Mouse (Mus musculus) heart, embryonic 13.5 days (tissue): Measurements from ENCODE around the gene Upp1. TPM values are rescaled to one million over a fixed set of nuclear protein-coding genes. Genes with fewer than 3 reads are reported as not detected.

Experiments
- ATAC-seq: fragments of 200-750 bp; cut with Nextera tagmentation; 2 replicates; pipeline ENCODE4 v1.8.0; 2017; ENCODE audit warnings: moderate TSS enrichment; ENCODE audit not compliant: insufficient number of reproducible peaks, low FRiP score, low TSS enrichment; ENCODE audit errors: extremely low read depth
- H3K27ac ChIP-seq: fragments of 300-500 bp; sonication (generic); replicated peaks from 2 replicates; pipeline ENCODE4 v1.5.1; 2015; ENCODE audit warnings: moderate library complexity, mild to moderate bottlenecking, inconsistent platforms
- H3K27me3 ChIP-seq: fragments of 300-500 bp; sonication (generic); replicated peaks from 2 replicates; pipeline ENCODE4 v1.6.1; 2015; ENCODE audit warnings: mild to moderate bottlenecking, inconsistent platforms
- H3K36me3 ChIP-seq: fragments of 300-500 bp; sonication (generic); 2 replicates; pipeline ENCODE4 v1.6.1; 2015; ENCODE audit warnings: mild to moderate bottlenecking, inconsistent platforms
- H3K4me1 ChIP-seq: fragments of 300-500 bp; sonication (generic); 2 replicates; pipeline ENCODE4 v1.6.1; 2015; ENCODE audit warnings: inconsistent platforms
- H3K4me2 ChIP-seq: fragments of 300-500 bp; sonication (generic); 2 replicates; pipeline ENCODE4 v1.6.1; 2015; ENCODE audit warnings: inconsistent platforms, mild to moderate bottlenecking, moderate library complexity
- H3K4me3 ChIP-seq: fragments of 300-500 bp; sonication (generic); 2 replicates; pipeline ENCODE4 v1.5.1; 2015; ENCODE audit warnings: moderate library complexity, mild to moderate bottlenecking, inconsistent platforms
- H3K9ac ChIP-seq: fragments of 300-500 bp; sonication (generic); 2 replicates; pipeline ENCODE4 v1.6.1; 2015; ENCODE audit warnings: inconsistent platforms, mild to moderate bottlenecking, moderate library complexity
- H3K9me3 ChIP-seq: fragments of 300-500 bp; sonication (generic); 2 replicates; pipeline ENCODE4 v1.6.1; 2016; ENCODE audit warnings: inconsistent platforms
- WGBS: fragments of 180-500 bp; shearing (Covaris S2); methylation state at CpG from one replicate; pipeline ENCODE4 v1.1.7; 2015; ENCODE audit warnings: mixed read lengths; 5-methylcytosine and 5-hydroxymethylcytosine counted together
- polyA plus RNA-seq: library from polyadenylated mRNA; unstranded; fragments of >200 nt; fragmentation: Nextera tagmentation; extraction: Ambion mirVana; gene quantifications from 2 replicates; pipeline ENCODE4 v1.2.1, GENCODE M21; 2015

Upp1 gene
- polyA plus RNA-seq, 1 experiment from 2014 or later: 37.8 TPM

DNA sequence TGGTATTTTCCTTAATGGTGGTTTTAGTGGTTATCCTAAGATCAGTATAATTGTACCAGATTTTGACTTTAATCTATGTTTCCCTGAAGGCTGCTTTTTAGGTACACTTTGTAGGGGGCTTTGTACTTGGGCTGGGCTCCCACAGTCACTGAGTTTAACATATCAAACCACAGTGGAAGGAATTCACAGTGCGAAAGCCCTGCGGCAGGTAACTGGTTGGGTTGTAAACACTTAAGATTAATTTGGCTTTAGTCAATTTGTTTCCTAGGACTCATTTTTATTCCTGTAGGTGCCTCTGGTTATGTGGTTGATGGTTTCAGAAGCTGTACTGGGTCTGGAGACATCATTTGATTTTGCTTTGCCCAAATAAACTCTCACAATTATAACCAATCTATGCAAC is 49.4 kb downstream of the Upp1 start:
- ATAC-seq: no peak
- Histone ChIP-seq H3K27ac (no peak overlapping the region), H3K9ac (no peak overlapping the region), H3K4me1 (no peaks in the 10 kb centered on the region), H3K4me2 (no peak overlapping the region), H3K4me3 (no peak overlapping the region), H3K36me3 (no peaks in the 10 kb centered on the region), H3K9me3 (no peaks in the 10 kb centered on the region), H3K27me3 (no peaks in the 10 kb centered on the region)
- WGBS: 89% methylated on average over 2 of the region's 2 CpGs

DNA sequence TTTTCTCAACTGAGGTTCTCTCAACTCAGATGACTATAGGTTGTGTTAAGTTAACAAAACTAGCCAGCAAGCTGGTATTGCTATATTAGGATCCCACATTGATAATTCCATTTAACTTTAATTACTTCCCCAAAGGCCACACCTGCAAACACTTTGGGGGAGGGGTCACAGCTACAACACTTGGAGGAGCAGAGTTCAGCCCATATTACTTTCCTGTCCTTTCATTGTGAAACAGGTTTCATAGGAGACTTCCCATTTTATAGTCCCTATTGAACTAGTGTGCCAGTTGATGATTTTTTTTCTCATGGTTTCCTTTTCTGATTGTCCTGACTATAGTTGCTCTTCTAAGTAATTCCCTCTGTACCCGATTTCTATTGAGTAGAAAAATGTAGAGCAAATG is 63.6 kb downstream of the Upp1 start:
- H3K9ac ChIP-seq: no peak overlapping the region
- no peak overlapping the region for H3K4me2 ChIP-seq
- H3K4me3 ChIP-seq: no peak overlapping the region
- H3K36me3 ChIP-seq: no peaks in the 10 kb centered on the region
- no peaks in the 10 kb centered on the region for H3K9me3 ChIP-seq
- no peak overlapping the region for H3K27ac ChIP-seq
- no peaks in the 10 kb centered on the region for H3K27me3 ChIP-seq
- WGBS: 66% methylated on average over 1 of the region's 1 CpGs
- no peak for ATAC-seq
- H3K4me1 ChIP-seq: no peaks in the 10 kb centered on the region

Other genes starting within 250 kb of the Upp1 start
- 0.03 and 0.04 TPM in 2 replicates for gene Pkd1l1, start 144.8 kb upstream of the Upp1 start, polyA plus RNA-seq
- gene Hus1, start 106.9 kb upstream of the Upp1 start, polyA plus RNA-seq: 12.1 and 13.0 TPM in 2 replicates
- 2.3 and 3.7 TPM in 2 replicates for gene Gm11992, start 69.5 kb upstream of the Upp1 start, polyA plus RNA-seq
- 0.36 and 0.87 TPM in 2 replicates for gene Sun3, start 69.1 kb upstream of the Upp1 start, polyA plus RNA-seq
- 0.01 and 0.04 TPM in 2 replicates for gene Abca13, start 73.8 kb downstream of the Upp1 start, polyA plus RNA-seq